Mouse (Mus musculus) neural tube, embryonic 10.5 days (tissue): ENCODE measurements at regions not wholly inside any gene's neighbourhood (a gene's known extent, or its start where the extent isn't known, plus 50 kb on each side); places are given as distances from the start of the nearest gene placed in this dataset.
A peak's percentile ranks its signal among the peaks of the same experiment; 100 is the strongest.

Experiments
- DNase-seq: peaks from one replicate; pipeline ENCODE4 v3.0.0-alpha.2; 2017; ENCODE audit warnings: low spot score; ENCODE audit errors: extremely low spot score

DNA sequence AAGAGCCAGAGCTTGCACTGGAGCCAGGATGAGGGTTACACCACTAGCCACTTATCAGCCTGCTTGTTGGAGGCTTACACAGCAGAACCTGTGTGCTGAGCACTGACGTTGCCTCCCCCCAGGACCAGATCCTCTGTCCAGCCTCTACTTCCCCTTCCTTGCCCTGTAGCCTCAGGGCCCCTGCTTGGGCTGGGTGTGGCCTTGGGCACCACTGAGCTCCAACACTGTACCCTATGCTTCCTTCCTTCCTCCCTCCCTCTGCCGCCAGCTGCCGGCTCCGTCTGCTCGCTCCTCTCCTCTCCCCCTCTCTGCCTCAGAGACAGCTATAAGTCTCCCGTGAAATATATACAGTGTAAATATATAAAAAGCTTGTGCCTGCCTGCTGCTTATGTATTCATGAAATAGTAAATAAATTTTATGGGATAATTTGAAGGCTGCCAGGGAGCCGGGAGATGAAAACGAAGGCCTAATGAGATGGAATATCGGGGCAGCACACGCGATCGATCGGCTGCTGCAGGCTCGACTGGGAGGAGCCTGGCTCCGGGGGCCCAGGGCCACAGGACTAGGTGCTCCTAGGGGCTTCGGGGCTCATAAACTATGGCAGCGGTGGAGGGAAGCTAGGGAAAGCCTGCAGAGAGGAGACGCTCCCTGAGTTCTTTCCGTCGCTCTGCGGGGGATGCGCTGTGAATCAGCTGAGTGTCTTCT is 135.6 kb downstream of the Rbm19 start:
- no peak for DNase-seq

GRCm38 (mm10) chr5:120252551-120252950 is 136.3 kb downstream of the Rbm19 start:
- DNase-seq: no peak

DNA sequence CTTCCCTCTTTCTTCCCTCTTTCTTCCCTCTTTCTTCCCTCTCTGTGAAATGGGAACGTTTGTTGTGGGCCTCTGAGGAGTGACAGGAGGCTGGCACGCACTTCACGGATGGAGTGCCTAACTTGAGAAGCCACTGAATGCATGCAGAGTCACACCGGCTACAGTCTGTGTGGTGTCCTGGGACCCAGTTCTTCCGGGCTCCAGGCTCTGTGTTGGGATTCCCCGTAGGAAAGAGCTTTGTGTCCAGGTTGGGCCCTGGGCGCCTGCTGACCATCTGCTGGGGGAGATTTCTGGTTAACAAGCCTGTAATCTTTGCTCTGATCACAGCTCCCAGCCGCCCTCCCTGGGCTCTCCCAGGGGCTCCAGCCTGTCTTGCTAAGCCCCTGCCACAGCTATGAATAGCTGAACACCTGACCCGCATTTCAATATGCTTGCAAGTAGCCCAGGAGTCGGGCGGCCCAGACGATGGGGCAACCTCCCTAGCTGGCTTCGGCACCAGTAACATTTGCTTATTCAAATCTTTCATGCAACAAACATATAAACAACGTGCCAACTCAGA is 146.5 kb downstream of the Rbm19 start:
- DNase-seq: no peak

DNA sequence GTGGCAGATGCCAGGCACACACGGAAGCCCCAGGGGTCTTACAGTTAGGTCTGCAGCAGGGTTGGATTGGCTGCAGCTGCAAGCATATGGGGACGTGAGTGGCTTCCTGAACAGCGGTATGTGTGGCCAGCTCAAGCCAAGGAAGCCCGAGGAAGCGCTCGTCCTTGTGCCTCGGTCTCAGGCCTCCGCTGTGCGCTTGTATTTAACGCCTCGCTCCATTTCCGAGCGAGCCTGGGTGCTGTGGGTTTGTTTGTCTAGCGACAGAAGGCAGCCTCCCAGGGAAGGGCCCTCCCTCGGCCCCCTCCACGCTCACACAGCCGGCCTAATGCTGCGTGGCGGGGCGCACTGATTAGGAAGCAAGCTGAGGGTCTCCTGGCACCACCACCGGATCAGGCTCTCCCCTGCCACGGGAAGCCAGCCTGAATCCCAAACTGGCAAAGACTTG is 153.2 kb downstream of the Rbm19 start:
- DNase-seq: peak; percentile 34

- no peak for DNase-seq
Measured at GRCm38 (mm10) chr5:120270887-120271616, 154.8 kb downstream of the Rbm19 start.

DNA sequence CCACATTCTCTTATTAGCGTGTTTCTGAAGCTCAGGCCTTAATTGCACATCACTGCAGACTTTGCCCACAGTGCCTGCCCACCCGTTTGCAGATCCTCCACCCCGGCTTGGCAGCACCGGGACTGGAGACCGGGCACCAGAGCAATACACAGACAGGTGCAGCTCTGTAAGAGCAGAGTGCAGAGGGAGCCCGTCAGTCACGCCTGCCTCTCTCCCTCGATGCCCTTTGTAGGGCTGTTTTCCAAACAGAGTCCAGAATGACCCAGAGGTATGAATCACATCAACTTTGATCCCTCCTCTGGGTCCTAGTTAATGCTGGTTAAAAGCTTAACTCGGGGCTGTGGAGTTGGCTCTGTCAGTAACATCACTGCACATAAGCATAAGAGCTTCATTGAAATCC is 155.3 kb upstream of the Lhx5 start:
- no peak for DNase-seq

DNA sequence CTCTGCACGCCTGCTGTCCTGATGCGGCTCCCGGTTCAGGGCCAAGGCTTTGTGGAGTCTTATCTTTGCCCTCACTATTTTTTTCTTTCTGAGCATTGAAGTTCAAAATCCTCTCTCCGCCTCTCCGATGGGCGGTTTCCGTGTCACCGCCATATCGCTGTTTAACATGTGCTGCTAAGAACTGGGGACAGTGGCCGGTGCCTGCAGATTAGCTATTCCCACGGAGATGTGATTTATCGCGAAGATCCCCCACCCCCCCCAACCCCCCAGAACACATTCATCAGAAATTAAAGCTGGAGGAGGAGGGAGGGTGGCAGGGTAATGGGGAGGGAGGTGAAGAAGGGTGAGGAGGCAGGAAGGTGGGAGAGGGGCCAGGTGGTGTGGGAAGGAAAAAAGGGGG is 151.2 kb upstream of the Lhx5 start:
- peak; percentile 48 for DNase-seq

DNA sequence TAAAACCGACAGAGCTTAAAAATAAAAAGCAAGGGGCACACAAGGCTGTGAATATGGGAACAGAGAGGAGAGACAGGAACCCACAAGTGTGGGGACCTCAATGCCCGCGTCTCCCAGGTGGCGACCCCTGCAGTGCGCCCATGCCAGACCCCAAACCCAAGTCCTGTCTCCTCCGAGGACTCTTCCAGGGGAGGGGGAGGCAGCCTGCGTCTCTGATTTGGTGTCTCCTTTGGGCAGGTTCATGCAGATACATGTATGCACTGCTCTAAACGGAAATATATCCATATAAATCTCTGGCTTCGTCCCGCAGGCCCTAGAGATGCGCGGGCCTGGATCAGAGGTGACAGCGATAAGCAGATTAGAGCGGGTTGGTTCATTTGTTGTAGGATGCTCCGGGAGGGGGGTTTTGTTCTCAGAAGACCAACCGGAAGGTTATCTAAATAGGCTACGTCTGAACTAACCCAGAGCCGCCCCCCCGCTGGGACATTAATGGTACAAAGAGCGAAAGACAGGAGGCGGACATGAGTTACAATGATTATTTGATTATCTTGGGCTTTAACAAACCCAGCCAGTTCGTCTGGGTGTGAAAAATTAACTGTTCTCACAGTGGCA is 150.4 kb upstream of the Lhx5 start:
- peak; percentile 49 for DNase-seq

GRCm38 (mm10) chr5:120281840-120282565 is 149.5 kb upstream of the Lhx5 start:
- DNase-seq: peak; percentile 31

GRCm38 (mm10) chr5:120284625-120285024 is 146.9 kb upstream of the Lhx5 start:
- DNase-seq: peak; percentile 50

GRCm38 (mm10) chr5:120285036-120285435 is 146.5 kb upstream of the Lhx5 start:
- DNase-seq: peak; percentile 62

DNA sequence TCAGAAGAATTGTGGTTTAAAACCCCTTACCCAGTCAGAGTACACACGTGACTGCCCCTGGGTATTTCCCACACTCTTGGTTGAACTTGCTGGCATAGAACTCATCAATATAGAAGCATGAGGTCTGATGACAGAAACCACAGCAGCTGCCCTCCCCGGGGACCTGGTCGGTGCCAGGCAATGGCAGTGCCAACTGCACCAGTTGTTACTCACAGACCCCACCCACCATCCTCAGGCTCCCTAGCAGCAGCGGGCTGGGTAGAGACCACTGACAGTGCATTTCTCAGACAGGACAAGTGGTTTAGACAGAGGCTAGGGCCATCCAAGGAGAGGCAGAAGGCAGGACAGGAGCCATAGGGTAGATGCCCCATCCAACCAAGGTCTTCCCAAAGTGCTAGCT is 144.7 kb upstream of the Lhx5 start:
- no peak for DNase-seq

GRCm38 (mm10) chr5:120288036-120288684 is 143.3 kb upstream of the Lhx5 start:
- peak; percentile 49 for DNase-seq

DNA sequence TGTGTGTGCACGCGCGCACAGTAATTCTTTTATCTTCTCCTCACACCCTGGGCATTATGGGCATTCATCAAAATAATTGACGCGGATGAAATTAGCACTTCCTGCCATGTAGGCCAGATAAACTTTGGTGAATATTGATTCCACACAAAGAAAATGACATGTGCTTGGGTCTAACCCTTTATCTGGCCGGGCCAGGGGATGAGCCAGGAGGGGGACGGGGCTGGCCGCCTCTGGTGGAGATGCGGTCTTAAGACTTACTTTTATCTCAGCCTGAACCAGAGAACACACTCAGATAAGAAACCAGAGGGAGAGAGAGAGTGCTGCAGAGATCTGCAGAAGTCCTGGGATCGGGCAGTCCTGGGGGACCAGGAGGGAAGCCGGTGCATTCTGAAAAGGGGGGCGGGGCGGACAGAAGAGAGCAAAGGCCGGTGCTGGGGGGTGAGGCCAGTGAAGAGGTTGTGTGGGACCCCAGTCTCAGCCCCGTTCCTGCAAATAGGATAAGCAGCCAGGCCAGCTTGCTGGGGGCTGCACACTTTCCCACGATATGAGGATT is 136.9 kb upstream of the Lhx5 start:
- DNase-seq: no peak

DNA sequence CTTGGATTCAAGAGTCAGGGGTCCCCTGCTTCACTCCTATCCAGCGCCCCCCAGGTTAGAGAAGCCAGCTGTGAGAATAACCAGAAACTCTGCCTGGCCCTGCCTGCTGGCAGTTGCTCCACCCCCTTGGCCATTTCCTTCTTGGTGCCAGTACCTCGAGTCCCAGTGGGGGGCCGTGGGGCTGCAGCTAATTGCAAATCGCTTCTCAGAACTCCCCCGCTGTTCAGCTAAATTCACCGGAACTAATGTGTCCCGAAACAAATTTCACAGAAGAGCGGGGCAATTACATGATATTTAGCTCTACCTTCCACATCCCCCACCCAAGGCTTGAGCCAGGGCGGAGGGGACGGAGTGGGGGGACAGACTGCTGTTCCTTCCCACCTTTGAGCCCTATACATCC is 134.3 kb upstream of the Lhx5 start:
- no peak for DNase-seq

- no peak for DNase-seq
Measured at GRCm38 (mm10) chr5:120297665-120298282, 133.7 kb upstream of the Lhx5 start.

DNA sequence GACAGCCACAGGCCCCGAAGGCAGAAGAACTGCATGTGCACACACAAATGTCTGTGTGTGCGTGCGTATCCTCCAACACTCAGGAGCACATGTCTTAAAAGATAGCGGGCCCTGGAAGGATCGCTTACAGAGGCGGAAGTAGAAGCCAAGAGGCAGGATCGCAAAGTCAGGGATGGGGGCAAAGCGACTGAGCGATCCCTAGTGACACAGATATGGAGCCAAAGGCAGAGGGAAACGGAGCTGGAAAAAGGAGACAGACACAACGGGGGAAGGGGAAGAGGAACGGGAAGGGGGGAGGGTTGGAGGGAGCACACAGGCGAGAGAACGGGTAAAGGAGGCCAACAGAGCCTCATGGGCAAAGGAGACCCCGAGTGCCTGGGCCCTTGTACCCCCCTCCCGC is 129.8 kb upstream of the Lhx5 start:
- DNase-seq: peak; percentile 56

GRCm38 (mm10) chr5:120302307-120302706 is 129.2 kb upstream of the Lhx5 start:
- DNase-seq: peak; percentile 47

GRCm38 (mm10) chr5:120304295-120304701 is 127.2 kb upstream of the Lhx5 start:
- DNase-seq: no peak

DNA sequence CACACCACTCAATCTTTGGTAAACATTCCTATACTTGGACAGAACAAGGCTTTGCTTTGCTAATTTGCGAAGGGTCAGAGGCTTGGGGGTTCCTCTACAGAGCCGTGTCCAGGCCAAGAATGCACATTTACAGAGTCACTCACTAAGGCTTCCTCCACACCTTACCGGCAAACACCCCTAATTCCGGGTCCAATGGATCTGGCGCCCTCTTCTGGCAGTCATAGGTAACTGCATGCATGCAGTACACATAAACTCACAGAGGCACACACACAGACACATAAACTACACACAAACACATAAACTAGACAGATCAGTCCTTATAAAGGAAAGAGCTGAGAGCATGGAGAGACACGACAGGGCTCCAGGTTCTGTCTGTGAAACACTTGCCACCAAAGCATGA is 119.2 kb upstream of the Lhx5 start:
- DNase-seq: no peak
